Mouse (Mus musculus) fat pad, adult 2 months (tissue): ENCODE measurements around the gene Slamf6.

Experiments
- DNase-seq: peaks from one replicate; pipeline ENCODE4 v3.0.0-alpha.2; 2011; ENCODE audit warnings: low read depth, low spot score; ENCODE audit errors: extremely low read depth

Gene Slamf6

GRCm38 (mm10) chr1:171994501-171994900 lies 77.2 kb downstream of the Slamf6 start:
- no peak for DNase-seq

- no peak for DNase-seq
These were observed 77.8 kb downstream of the Slamf6 start for GRCm38 (mm10) chr1:171994918-171995715.

GRCm38 (mm10) chr1:171996701-171997100 lies 79.4 kb downstream of the Slamf6 start:
- DNase-seq: no peak

- DNase-seq: no peak
These were observed 81.7 kb downstream of the Slamf6 start for GRCm38 (mm10) chr1:171998820-171999597.

GRCm38 (mm10) chr1:172000641-172001040 lies 83.3 kb downstream of the Slamf6 start:
- no peak for DNase-seq

- no peak for DNase-seq
These were observed 84.3 kb downstream of the Slamf6 start for GRCm38 (mm10) chr1:172001665-172002064.
